In genomic region chr6:77599244-77599643, GRCm38 (mm10) we compare ENCODE assay signal across 12 mouse cellular contexts.
DNase-seq lines count a peak whose midpoint lies in the region; ATAC-seq and TF ChIP-seq lines count a peak whose summit lies in the region.
"Had no signal": no experiment of that assay in that cellular context is flagged by ENCODE, and none has a peak within 500 bp of the region (broad histone marks: within the 10 kb centered on the region; RNA-seq: fewer than 3 reads in every experiment).

No protein-coding gene starts in this region.

- intact Hi-C loops in heart, postnatal 25 days (cut with DNase I): no loop called here

- H3K36me3 ChIP-seq in heart, postnatal 0 days (replicated peaks; ENCODE audit: control insufficient read depth, insufficient read depth, low read length): no peaks in the 10 kb centered on the region
- no peaks in the 10 kb centered on the region for H3K36me3 ChIP-seq in liver, postnatal 0 days (replicated peaks; ENCODE audit: insufficient read depth, low read length)
- no peaks in the 10 kb centered on the region for H3K36me3 ChIP-seq in liver, embryonic 12.5 days

- no peaks in the 10 kb centered on the region for H3K9me3 ChIP-seq in heart, postnatal 0 days (replicated peaks; ENCODE audit: control insufficient read depth, low read length)
- no peaks in the 10 kb centered on the region for H3K9me3 ChIP-seq in liver, postnatal 0 days (ENCODE audit: low read length)
- H3K9me3 ChIP-seq in liver, embryonic 12.5 days (replicated peaks): no peaks in the 10 kb centered on the region

- no peak for DNase-seq in heart, postnatal 0 days (ENCODE audit: low spot score)
- DNase-seq in heart, postnatal 25 days (ENCODE audit: low spot score): no peak
- DNase-seq in liver, postnatal 0 days: no peak
- no peak for DNase-seq in Patski (ENCODE audit: low read depth, low spot score)
- DNase-seq in mesoderm, embryonic 11.5 days (ENCODE audit: low read depth, low spot score): peak; percentile 8
- DNase-seq in right cerebral cortex, postnatal 36 days (ENCODE audit: low spot score in 2 of 2): no peak
- DNase-seq: cerebellum, postnatal 36 days; heart, postnatal 14 days; kidney, postnatal 10 days; right cerebral cortex, postnatal 25 days had no signal

- no peak overlapping the region for H3K4me2 ChIP-seq in heart, postnatal 0 days (ENCODE audit: low read depth, low read length)
- H3K4me2 ChIP-seq in liver, postnatal 0 days (ENCODE audit: low read depth, low read length): no peak overlapping the region
- no peak overlapping the region for H3K4me2 ChIP-seq in liver, embryonic 12.5 days

- TF ChIP-seq EP300 in heart, postnatal 0 days (IDR thresholded peaks at IDR 0.05; ENCODE audit: low read depth): no peak
- TF ChIP-seq EP300 in liver, postnatal 0 days (IDR thresholded peaks at IDR 0.05; ENCODE audit: low read depth): no peak

- ATAC-seq in heart, postnatal 0 days (ENCODE audit: insufficient read depth, low read depth): no peak
- ATAC-seq in liver, postnatal 0 days: no peak
- ATAC-seq in liver, embryonic 12.5 days: no peak
- ATAC-seq in Patski: no peak
- ATAC-seq: activated CD4-positive, CD25-positive, alpha-beta regulatory T cell, adult 4 months had no signal

- CTCF ChIA-PET in Patski (lab: Charles Lee): no interaction called here

- H3K9ac ChIP-seq in heart, postnatal 0 days (replicated peaks; ENCODE audit: low read depth, low read length): no peak overlapping the region
- H3K9ac ChIP-seq in liver, postnatal 0 days (replicated peaks): no peak overlapping the region
- H3K9ac ChIP-seq in liver, embryonic 12.5 days: no peak overlapping the region

- H3K4me1 ChIP-seq in heart, postnatal 0 days (ENCODE audit: control insufficient read depth, insufficient read depth): no peaks in the 10 kb centered on the region
- no peaks in the 10 kb centered on the region for H3K4me1 ChIP-seq in liver, postnatal 0 days (ENCODE audit: insufficient read depth)
- H3K4me1 ChIP-seq in liver, embryonic 12.5 days: no peaks in the 10 kb centered on the region

- no peaks in the 10 kb centered on the region for H3K27me3 ChIP-seq in heart, postnatal 0 days (ENCODE audit: control insufficient read depth, insufficient read depth, low read length)
- no peaks in the 10 kb centered on the region for H3K27me3 ChIP-seq in liver, postnatal 0 days (ENCODE audit: insufficient read depth, low read length)
- no peaks in the 10 kb centered on the region for H3K27me3 ChIP-seq in liver, embryonic 12.5 days (replicated peaks)
- no peaks in the 10 kb centered on the region for H3K27me3 ChIP-seq in Patski

- in situ Hi-C loops in Patski (cut with MboI; ENCODE audit: low pct_unique_long_range_greater_than_20kb): no loop called here

- no peak overlapping the region for H3K27ac ChIP-seq in heart, postnatal 0 days (ENCODE audit: low read depth)
- H3K27ac ChIP-seq in liver, postnatal 0 days (ENCODE audit: low read depth): no peak overlapping the region
- no peak overlapping the region for H3K27ac ChIP-seq in liver, embryonic 12.5 days

- POLR2A ChIA-PET in Patski (lab: Charles Lee): no interaction called here

- WGBS in heart, postnatal 0 days: 46% methylated on average over 2 of the region's 2 CpGs
- WGBS in liver, postnatal 0 days (ENCODE audit: insufficient replicate concordance): 46% methylated on average over 2 of the region's 2 CpGs
- WGBS in liver, embryonic 12.5 days (ENCODE audit: insufficient replicate concordance): 34% methylated on average over 2 of the region's 2 CpGs

- no peak overlapping the region for H3K4me3 ChIP-seq in heart, postnatal 0 days (ENCODE audit: low read depth, low read length)
- H3K4me3 ChIP-seq in liver, postnatal 0 days (ENCODE audit: low read depth, low read length): no peak overlapping the region
- H3K4me3 ChIP-seq in liver, embryonic 12.5 days: no peak overlapping the region

- TF ChIP-seq CTCF in heart, postnatal 0 days (IDR thresholded peaks at IDR 0.05; ENCODE audit: low read depth): peak; percentile 29
- TF ChIP-seq CTCF in liver, postnatal 0 days (IDR thresholded peaks at IDR 0.05; ENCODE audit: low read depth): peak; percentile 27; the same call in 1 of the 2 replicates
- TF ChIP-seq CTCF in Patski (IDR thresholded peaks at IDR 0.05): peak; percentile 42
